Mouse (Mus musculus): ENCODE results near the gene Ascc3. TPM values are rescaled to one million over a fixed set of nuclear protein-coding genes. Genes with fewer than 3 reads are reported as not detected.

Gene Ascc3
- polyA plus RNA-seq, 1 experiment from 2014 or later = 20.4 TPM

DNA sequence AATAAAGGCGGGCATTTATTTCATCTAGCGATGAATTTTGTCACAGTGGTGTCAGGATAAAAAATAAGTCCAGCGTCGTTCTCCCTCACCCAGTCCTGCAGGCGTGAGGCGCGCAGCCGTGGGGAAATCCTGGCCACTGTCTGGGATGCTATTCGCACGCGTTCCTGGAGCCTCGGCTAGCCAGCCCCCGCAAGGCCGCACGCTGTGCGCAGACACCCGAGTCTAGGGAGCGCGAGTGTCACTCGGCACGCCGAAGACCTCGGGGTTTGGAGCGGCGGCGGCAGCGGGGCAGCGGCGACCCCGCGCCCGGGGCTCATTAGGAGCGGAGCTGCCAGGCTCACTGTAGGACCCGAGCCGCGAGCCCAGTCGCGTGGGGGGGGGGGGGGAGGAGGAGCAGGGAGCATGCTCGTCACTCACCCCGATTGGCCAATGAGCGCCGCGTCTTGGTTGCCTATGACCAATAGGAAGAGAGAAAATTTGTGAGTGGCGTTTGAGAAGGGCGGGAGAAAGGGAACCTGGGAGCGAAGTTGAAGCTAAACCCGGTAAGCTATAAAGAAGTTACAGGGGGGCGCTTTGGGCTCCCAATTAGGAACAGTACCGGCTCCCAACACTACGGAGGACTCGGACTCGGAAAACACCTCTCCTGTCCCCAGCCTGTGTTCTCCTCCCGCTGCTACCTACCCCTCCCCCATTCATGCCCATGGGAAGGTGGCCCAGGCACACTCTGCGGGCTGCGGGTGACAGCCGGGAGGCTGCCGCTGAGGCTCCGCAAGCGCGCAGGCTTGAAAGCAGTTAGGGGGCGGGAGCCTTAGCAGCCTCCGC, 301.9 kb downstream of the Ascc3 start, which contains the start of gene Sim1:
Gene Sim1, plus strand, starts transcription at position 585 of the 822 bp plus-strand sequence.
- peak; percentile 97 for ATAC-seq (ENCODE audit: insufficient read depth, low FRiP score, low TSS enrichment)
- no peak within 1 kb of the TSS for H3K27ac ChIP-seq (ENCODE audit: low read depth, low read length)

DNA sequence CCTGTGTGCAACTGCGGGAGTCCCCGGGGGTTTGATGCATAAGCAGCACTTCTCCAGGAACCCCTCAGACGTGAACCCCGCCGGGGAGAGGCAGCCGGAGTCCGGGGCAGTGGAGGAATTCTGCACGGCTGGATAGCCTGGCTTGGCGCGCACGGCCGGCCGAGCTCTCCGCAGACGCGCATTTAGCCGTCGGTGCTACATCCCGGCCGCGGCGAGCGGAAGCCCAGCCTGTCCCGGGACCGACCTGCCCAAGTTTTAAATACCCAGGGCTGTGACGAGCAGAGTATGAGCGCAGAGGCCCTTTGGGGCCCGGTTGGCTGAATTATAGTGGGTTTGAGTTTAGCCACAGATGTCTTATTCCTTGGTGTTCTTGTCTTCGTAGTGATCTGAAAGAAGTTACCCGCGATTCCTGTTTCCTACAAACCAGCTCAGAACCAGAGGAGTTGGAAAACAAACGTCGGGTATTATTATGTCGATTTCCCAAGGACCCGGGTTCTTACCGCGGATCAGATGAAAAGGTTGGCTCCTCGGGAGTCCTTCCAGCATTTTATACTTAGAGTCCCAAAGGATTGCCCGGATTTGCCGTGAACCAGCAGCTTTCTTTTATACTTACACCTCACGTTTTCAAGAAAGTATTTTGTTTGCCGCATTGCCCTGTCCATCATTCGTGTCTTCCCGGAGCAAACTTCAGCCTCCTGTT, 302.8 kb downstream of the Ascc3 start:
- Histone ChIP-seq H3K4me3 (ENCODE audit: low read depth, low read length) (peak overlapping the region; percentile 40), H3K27me3 (ENCODE audit: control insufficient read depth, insufficient read depth, low read length) (peaks cover 89% of the 10 kb centered on the region), H3K4me2 (ENCODE audit: low read depth) (peak overlapping the region; percentile 77), H3K9ac (ENCODE audit: low read length) (no peak overlapping the region), H3K4me1 (ENCODE audit: control insufficient read depth, insufficient read depth, low read length) (peaks cover 8% of the 10 kb centered on the region), H3K9me3 (ENCODE audit: control insufficient read depth, low read length) (no peaks in the 10 kb centered on the region), H3K27ac (ENCODE audit: low read depth, low read length) (no peak overlapping the region), H3K36me3 (ENCODE audit: control insufficient read depth, insufficient read depth, low read length) (no peaks in the 10 kb centered on the region)
- WGBS = under 1% methylated on average over 43 of the region's 44 CpGs
- ATAC-seq (ENCODE audit: insufficient read depth, low FRiP score, low TSS enrichment) = peak; percentile 24
- DNase-seq (ENCODE audit: low spot score) = peak; percentile 51

More for the DNA sequence above, 301.9 kb downstream of the Ascc3 start, which contains the start of gene Sim1:
- Histone ChIP-seq H3K36me3 (ENCODE audit: control insufficient read depth, insufficient read depth, low read length) (no peaks in the 10 kb centered on the region), H3K4me1 (ENCODE audit: control insufficient read depth, insufficient read depth, low read length) (peaks cover 8% of the 10 kb centered on the region), H3K4me2 (ENCODE audit: low read depth) (peak within 1 kb of the TSS; percentile 77), H3K4me3 (ENCODE audit: low read depth, low read length) (peak within 1 kb of the TSS; percentile 40), H3K9ac (ENCODE audit: low read length) (peak within 1 kb of the TSS; percentile 19), H3K27me3 (ENCODE audit: control insufficient read depth, insufficient read depth, low read length) (peaks cover 91% of the 10 kb centered on the region), H3K9me3 (ENCODE audit: control insufficient read depth, low read length) (no peaks in the 10 kb centered on the region)
- DNase-seq (ENCODE audit: low spot score) = peak; percentile 90
- WGBS = under 1% methylated on average over 58 of the region's 62 CpGs

DNA sequence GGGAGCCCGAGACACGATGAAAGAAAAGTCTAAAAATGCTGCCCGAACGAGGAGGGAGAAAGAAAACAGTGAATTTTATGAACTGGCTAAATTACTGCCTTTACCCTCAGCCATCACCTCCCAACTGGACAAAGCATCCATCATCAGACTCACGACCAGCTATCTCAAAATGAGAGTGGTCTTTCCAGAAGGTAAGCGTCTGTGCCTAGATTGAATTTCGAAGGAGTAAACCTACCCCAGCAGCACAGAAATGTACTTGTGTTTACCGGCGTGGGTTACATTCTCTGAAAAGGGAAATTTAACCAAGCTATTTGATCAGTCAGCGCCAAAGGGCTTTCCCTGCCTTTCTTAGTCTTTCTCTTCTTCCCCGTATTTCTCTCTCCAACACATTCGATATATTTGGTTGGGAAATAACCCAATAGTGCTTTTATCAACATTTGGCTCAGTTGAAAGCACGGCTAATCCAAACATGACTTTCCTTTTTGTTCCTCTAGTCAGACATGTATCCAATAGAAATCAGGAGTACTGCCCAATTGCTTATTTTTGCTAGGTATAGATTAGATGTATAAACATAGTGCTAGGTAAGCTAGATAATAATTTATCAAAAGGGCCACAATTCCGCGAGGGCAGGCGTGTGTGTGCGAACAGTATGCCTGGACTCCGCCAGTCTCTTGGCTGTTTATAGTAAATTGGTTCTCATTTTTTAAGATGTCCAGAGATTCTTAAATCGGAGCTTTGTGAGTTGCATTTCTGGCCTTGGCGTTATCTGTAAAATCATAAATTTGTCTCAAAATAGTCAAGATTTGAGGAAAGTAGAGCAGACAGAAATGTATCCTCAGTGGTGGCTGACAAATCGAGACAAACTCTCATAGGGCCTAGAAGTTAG, 303.7 kb downstream of the Ascc3 start:
- H3K27ac ChIP-seq (ENCODE audit: low read depth, low read length) = no peak overlapping the region
- H3K27me3 ChIP-seq (ENCODE audit: control insufficient read depth, insufficient read depth, low read length) = peaks cover 89% of the 10 kb centered on the region
- ATAC-seq (ENCODE audit: insufficient read depth, low FRiP score, low TSS enrichment) (no peak), DNase-seq (ENCODE audit: low spot score) (peak; percentile 30)
- H3K36me3 ChIP-seq (ENCODE audit: control insufficient read depth, insufficient read depth, low read length) = no peaks in the 10 kb centered on the region
- 2% methylated on average over 21 of the region's 21 CpGs for WGBS
- peak overlapping the region; percentile 40; the same call in 1 of the 2 replicates for H3K4me3 ChIP-seq (ENCODE audit: low read depth, low read length)
- H3K9me3 ChIP-seq (ENCODE audit: control insufficient read depth, low read length) = no peaks in the 10 kb centered on the region
- H3K9ac ChIP-seq (ENCODE audit: low read length) = no peak overlapping the region
- H3K4me2 ChIP-seq (ENCODE audit: low read depth) = no peak overlapping the region
- H3K4me1 ChIP-seq (ENCODE audit: control insufficient read depth, insufficient read depth, low read length) = peaks cover 9% of the 10 kb centered on the region

DNA sequence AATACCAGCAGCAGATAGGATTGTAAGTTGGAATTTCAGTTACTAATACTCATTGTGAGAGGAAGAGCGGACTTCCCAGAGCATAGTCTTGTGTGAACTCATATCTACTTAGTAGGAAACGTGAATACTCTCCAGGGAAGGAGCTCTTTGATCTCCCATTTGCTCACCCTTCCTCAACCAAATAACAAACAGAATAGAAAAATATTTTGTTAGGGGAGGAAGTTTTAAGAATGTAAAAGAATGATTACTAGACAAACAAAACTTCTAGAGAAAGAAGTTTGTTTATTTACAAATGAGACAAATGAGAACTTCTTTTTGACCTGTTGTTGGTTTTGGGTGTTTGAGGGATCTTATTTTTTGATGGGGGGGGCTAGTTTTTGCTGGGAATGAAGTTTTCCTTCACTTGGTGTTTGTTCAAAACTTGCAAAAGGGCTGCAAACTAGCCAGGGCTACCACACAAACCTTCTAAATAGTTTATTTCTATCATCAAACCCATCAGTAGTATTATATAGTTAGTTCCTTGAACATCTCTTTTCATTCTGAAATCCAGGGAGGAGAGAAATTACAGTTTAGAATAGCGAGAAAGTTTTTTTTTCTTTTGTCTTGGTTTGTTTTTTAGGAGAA, 304.4 kb downstream of the Ascc3 start:
- Histone ChIP-seq H3K4me1 (ENCODE audit: control insufficient read depth, insufficient read depth, low read length) (peaks cover 10% of the 10 kb centered on the region), H3K9me3 (ENCODE audit: control insufficient read depth, low read length) (no peaks in the 10 kb centered on the region), H3K36me3 (ENCODE audit: control insufficient read depth, insufficient read depth, low read length) (no peaks in the 10 kb centered on the region), H3K27me3 (ENCODE audit: control insufficient read depth, insufficient read depth, low read length) (peaks cover 89% of the 10 kb centered on the region), H3K9ac (ENCODE audit: low read length) (no peak overlapping the region), H3K4me3 (ENCODE audit: low read depth, low read length) (no peak overlapping the region), H3K4me2 (ENCODE audit: low read depth) (no peak overlapping the region), H3K27ac (ENCODE audit: low read depth, low read length) (no peak overlapping the region)
- WGBS = 5% methylated on average over 3 of the region's 3 CpGs
- ATAC-seq (ENCODE audit: insufficient read depth, low FRiP score, low TSS enrichment) (no peak), DNase-seq (ENCODE audit: low spot score) (no peak)

GRCm38 (mm10) chr10:50897530-50898471, 305.3 kb downstream of the Ascc3 start:
- peaks cover 6% of the 10 kb centered on the region for H3K4me1 ChIP-seq (ENCODE audit: control insufficient read depth, insufficient read depth, low read length)
- no peak overlapping the region for H3K27ac ChIP-seq (ENCODE audit: low read depth, low read length)
- no peaks in the 10 kb centered on the region for H3K9me3 ChIP-seq (ENCODE audit: control insufficient read depth, low read length)
- H3K27me3 ChIP-seq (ENCODE audit: control insufficient read depth, insufficient read depth, low read length) = peaks cover 89% of the 10 kb centered on the region
- H3K4me3 ChIP-seq (ENCODE audit: low read depth, low read length) = 0 out of 2 replicates have a peak overlapping the region, but pooled peaks have one; percentile 8
- no peak for ATAC-seq (ENCODE audit: insufficient read depth, low FRiP score, low TSS enrichment)
- no peaks in the 10 kb centered on the region for H3K36me3 ChIP-seq (ENCODE audit: control insufficient read depth, insufficient read depth, low read length)
- DNase-seq (ENCODE audit: low spot score) = peak; percentile 62
- no peak overlapping the region for H3K9ac ChIP-seq (ENCODE audit: low read length)
- WGBS = under 1% methylated on average over 32 of the region's 32 CpGs
- peak overlapping the region; percentile 19; the same call in 1 of the 2 replicates for H3K4me2 ChIP-seq (ENCODE audit: low read depth)

DNA sequence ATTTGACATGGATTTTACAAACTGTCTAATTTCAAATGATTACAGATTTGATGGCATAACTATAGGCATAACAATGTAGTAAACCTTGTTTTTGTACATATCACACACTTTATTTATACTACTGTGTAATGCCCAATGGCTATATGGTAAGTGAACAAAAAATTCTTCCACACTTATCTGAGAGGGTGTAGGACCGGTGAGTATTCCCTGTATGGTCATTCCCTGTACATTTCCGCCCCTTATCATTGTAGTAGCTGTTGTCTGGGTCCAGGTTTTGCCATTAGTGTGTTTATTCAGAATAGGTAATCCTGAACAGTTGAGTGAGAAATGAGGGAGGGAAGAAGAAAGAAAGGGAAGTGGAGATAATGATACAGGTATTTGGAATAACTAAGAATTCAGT, 306.2 kb downstream of the Ascc3 start:
- Histone ChIP-seq H3K36me3 (ENCODE audit: control insufficient read depth, insufficient read depth, low read length) (no peaks in the 10 kb centered on the region), H3K4me3 (ENCODE audit: low read depth, low read length) (no peak overlapping the region), H3K4me2 (ENCODE audit: low read depth) (no peak overlapping the region), H3K27ac (ENCODE audit: low read depth, low read length) (no peak overlapping the region), H3K9ac (ENCODE audit: low read length) (no peak overlapping the region), H3K9me3 (ENCODE audit: control insufficient read depth, low read length) (no peaks in the 10 kb centered on the region), H3K4me1 (ENCODE audit: control insufficient read depth, insufficient read depth, low read length) (peaks cover 6% of the 10 kb centered on the region), H3K27me3 (ENCODE audit: control insufficient read depth, insufficient read depth, low read length) (peaks cover 87% of the 10 kb centered on the region)
- DNase-seq (ENCODE audit: low spot score) (no peak), ATAC-seq (ENCODE audit: insufficient read depth, low FRiP score, low TSS enrichment) (no peak)
- 16% methylated on average over 2 of the region's 2 CpGs for WGBS

- Histone ChIP-seq H3K9me3 (ENCODE audit: control insufficient read depth, low read length) (no peaks in the 10 kb centered on the region), H3K27ac (ENCODE audit: low read depth, low read length) (no peak overlapping the region), H3K36me3 (ENCODE audit: control insufficient read depth, insufficient read depth, low read length) (no peaks in the 10 kb centered on the region), H3K9ac (ENCODE audit: low read length) (no peak overlapping the region), H3K4me3 (ENCODE audit: low read depth, low read length) (no peak overlapping the region), H3K4me2 (ENCODE audit: low read depth) (peak overlapping the region; percentile 37), H3K27me3 (ENCODE audit: control insufficient read depth, insufficient read depth, low read length) (peaks cover 87% of the 10 kb centered on the region), H3K4me1 (ENCODE audit: control insufficient read depth, insufficient read depth, low read length) (peaks cover 2% of the 10 kb centered on the region; the same call in 1 of the 2 replicates)
- WGBS = 1% methylated on average over 21 of the region's 21 CpGs
- DNase-seq (ENCODE audit: low spot score) = no peak
- ATAC-seq (ENCODE audit: insufficient read depth, low FRiP score, low TSS enrichment) = no peak
Measured at GRCm38 (mm10) chr10:50899846-50900745, 307.6 kb downstream of the Ascc3 start.
